In the genomic region with DNA sequence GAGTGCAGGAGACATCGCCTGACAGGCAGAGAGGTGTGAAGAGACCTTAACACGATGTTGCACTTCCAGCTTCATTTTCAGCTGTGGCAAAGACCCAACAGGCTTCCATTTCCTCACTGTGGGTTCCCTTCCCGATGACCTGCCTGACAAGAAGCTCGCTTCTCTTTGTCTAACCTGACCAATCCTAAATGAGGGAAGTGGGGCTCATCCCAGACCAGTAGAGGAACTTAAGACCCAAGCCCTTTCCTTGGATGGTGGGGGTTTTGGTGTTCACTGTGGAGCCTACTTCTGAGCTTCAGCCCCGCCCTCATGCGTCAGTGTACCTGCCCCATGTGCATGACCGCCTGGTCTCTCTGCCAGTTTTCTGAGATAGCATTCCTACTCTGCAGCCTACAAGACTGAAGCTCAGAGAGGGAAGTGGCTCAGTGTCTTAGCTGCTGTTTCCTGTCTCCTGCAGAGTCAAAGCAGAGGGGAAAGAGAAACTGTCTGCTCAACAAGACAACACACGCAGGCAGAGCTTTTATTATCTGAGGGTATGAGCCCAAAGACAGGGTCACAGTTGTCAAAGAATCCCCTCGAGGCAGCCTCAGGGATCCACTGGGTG, we compare ENCODE assay signal across 14 mouse cellular contexts. TPM values are rescaled to one million over a fixed set of nuclear protein-coding genes. Genes with fewer than 3 reads are reported as not detected.
DNase-seq lines count a peak whose midpoint lies in the region; ATAC-seq lines count a peak whose summit lies in the region.
"Had no signal": no experiment of that assay in that cellular context is flagged by ENCODE, and none has a peak within 500 bp of the region (broad histone marks: within the 10 kb centered on the region; RNA-seq: fewer than 3 reads in every experiment).

No protein-coding gene starts in this region.

- H3K9me3 ChIP-seq in midbrain, embryonic 13.5 days = no peaks in the 10 kb centered on the region
- H3K9me3 ChIP-seq: hindbrain, embryonic 13.5 days had no signal

- H3K36me3 ChIP-seq in midbrain, embryonic 13.5 days = no peaks in the 10 kb centered on the region
- H3K36me3 ChIP-seq: hindbrain, embryonic 13.5 days had no signal

- H3K27me3 ChIP-seq in midbrain, embryonic 13.5 days = no peaks in the 10 kb centered on the region
- H3K27me3 ChIP-seq: hindbrain, embryonic 13.5 days; Patski had no signal

- no peak overlapping the region for H3K27ac ChIP-seq in midbrain, embryonic 13.5 days
- H3K27ac ChIP-seq: hindbrain, embryonic 13.5 days had no signal

- H3K4me3 ChIP-seq in midbrain, embryonic 13.5 days (replicated peaks) = no peak overlapping the region
- H3K4me3 ChIP-seq: hindbrain, embryonic 13.5 days had no signal

- 89% methylated on average over 9 of the region's 9 CpGs for WGBS in midbrain, embryonic 13.5 days

- no peaks in the 10 kb centered on the region for H3K4me1 ChIP-seq in midbrain, embryonic 13.5 days (replicated peaks)

- no peak overlapping the region for H3K4me2 ChIP-seq in midbrain, embryonic 13.5 days (replicated peaks)
- H3K4me2 ChIP-seq: hindbrain, embryonic 13.5 days had no signal

- DNase-seq in heart, adult 18-20 months = peak; percentile 28 to 35
- DNase-seq in heart, postnatal 25 days (ENCODE audit: low spot score) = no peak
- peak; percentile 5 to 25 for DNase-seq in left cerebral cortex, postnatal 14 days (ENCODE audit: low spot score in 2 of 2)
- no peak for DNase-seq in left cerebral cortex, adult 11 months (ENCODE audit: low spot score)
- DNase-seq in thymus, postnatal 14 days = peak; percentile 25
- DNase-seq in testis, postnatal 10 days (ENCODE audit: low spot score) = no peak
- DNase-seq: cerebellum, postnatal 36 days; spleen, adult 18-20 months had no signal

- no peak overlapping the region for H3K9ac ChIP-seq in midbrain, embryonic 13.5 days (replicated peaks)
- H3K9ac ChIP-seq: hindbrain, embryonic 13.5 days had no signal

- ATAC-seq in granulocyte monocyte progenitor cell, adult 5-6 weeks (replicated peaks; ENCODE audit: poor library complexity, severe bottlenecking) = peak; percentile 90
- ATAC-seq in midbrain, embryonic 13.5 days = no peak
- ATAC-seq: Patski had no signal

- intact Hi-C loops in heart, postnatal 25 days (cut with DNase I) = no loop called here
- intact Hi-C loops in left cerebral cortex, postnatal 14 days (cut with DNase I) = no loop called here

RNA-seq across cellular contexts. Expression of gene Tmem30c, which starts 8.9 kb away (rescaled TPM):
- not detected for total RNA-seq in heart, adult 18-20 months (2021)
- not detected for total RNA-seq in heart, postnatal 25 days (2021)
- total RNA-seq in left cerebral cortex, postnatal 14 days (2021) = under 1 TPM; 0.19 to 0.29 TPM
- not detected in 2 replicates for total RNA-seq in granulocyte monocyte progenitor cell, adult 5-6 weeks (2014; fragmentation: Nextera tagmentation)
- total RNA-seq in granulocyte monocyte progenitor cell, adult 5-6 weeks (2017) = not detected in 2 replicates
- 0.24 and 0.45 TPM in 2 replicates for polyA plus RNA-seq in midbrain, embryonic 13.5 days (2015; fragmentation: Nextera tagmentation; extraction: Ambion mirVana)
- total RNA-seq: neutrophil, adult 5-6 weeks had no signal
- polyA plus RNA-seq: C2C12, Patski had no signal

RNA-seq across cellular contexts. Expression of gene Filip1l, which starts 51.3 kb away (rescaled TPM):
- total RNA-seq in heart, adult 18-20 months (2021) = 10 to 100 TPM; 26.0 to 34.6 TPM
- total RNA-seq in heart, postnatal 25 days (2021) = 10 to 100 TPM; 32.9 to 40.7 TPM
- 1 to 10 TPM; 4.6 to 5.2 TPM for total RNA-seq in left cerebral cortex, postnatal 14 days (2021)
- 3.7 and 6.7 TPM in 2 replicates for total RNA-seq in granulocyte monocyte progenitor cell, adult 5-6 weeks (2014; fragmentation: Nextera tagmentation)
- 3.0 and 4.4 TPM in 2 replicates for total RNA-seq in granulocyte monocyte progenitor cell, adult 5-6 weeks (2017)
- 1.8 and 2.9 TPM in 2 replicates for polyA plus RNA-seq in midbrain, embryonic 13.5 days (2015; fragmentation: Nextera tagmentation; extraction: Ambion mirVana)

Comparison
In these comparisons a context has a peak if more than half of its experiments do, and no peak if none do; other contexts are left out.
1. DNase-seq: peak in heart, adult 18-20 months (2 of 2), left cerebral cortex, postnatal 14 days (2 of 2) and thymus, postnatal 14 days (single experiment); none in heart, postnatal 25 days (single experiment), left cerebral cortex, adult 11 months (single experiment) and testis, postnatal 10 days (single experiment).